Mouse (Mus musculus): ENCODE measurements around the gene Tor1a. TPM values are rescaled to one million over a fixed set of nuclear protein-coding genes. Genes with fewer than 3 reads are reported as not detected.
A peak's percentile ranks its signal among the peaks of the same experiment; 100 is the strongest.

Gene Tor1a
- 10 to 100 TPM; 31.4 to 32.0 TPM for total RNA-seq (2021)
- long read RNA-seq, experiment 1, transcript Tor1a-201 (5 exons, 1,401 nt): major isoform, 21 of 26 reads
- long read RNA-seq, experiment 1, partial matches to known transcripts: 0 of 26 reads
- long read RNA-seq, experiment 1, other reads (novel, unspliced or antisense): 2 of 26 reads
- long read RNA-seq, experiment 2, transcript Tor1a-201 (5 exons, 1,401 nt): major isoform, 62 of 79 reads
- long read RNA-seq, experiment 2, transcript Tor1a-205 (2 exons, 560 nt): minor isoform, 5 of 79 reads
- long read RNA-seq, experiment 2, partial matches to known transcripts: 1 of 79 reads
- long read RNA-seq, experiment 2, other reads (novel, unspliced or antisense): 5 of 79 reads

- peak; percentile 85 to 86 for DNase-seq (ENCODE audit: low spot score in 2 of 2)
These were observed at the start of gene Tor1a for GRCm38 (mm10) chr2:30967352-30968327. TSS of gene Tor1a (minus strand) at chr2:30967933.

- no peak for DNase-seq (ENCODE audit: low spot score in 2 of 2)
These were observed 45.8 kb upstream of the Tor1a start for GRCm38 (mm10) chr2:31013371-31014120.

DNA sequence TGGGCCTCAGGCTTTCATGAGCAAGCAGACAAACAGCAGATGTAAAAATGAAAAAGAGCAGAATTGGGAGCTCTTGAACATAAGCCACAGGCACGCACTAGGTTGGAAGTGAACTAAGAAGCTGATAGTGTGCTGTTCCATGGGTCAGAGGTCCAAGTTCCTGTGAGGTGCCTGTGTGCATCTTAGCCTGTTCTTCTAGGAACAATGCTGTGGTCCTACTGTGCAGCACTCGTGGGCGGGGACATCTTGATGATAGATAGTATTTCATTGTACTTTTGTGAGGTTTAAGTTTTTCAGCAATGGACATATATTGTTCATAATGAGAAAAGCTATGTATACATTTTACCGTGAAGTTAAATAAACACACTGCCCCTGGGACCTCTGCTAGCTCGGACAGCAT lies 39.5 kb upstream of the Tor1a start:
- no peak for DNase-seq (ENCODE audit: low spot score in 2 of 2)

DNA sequence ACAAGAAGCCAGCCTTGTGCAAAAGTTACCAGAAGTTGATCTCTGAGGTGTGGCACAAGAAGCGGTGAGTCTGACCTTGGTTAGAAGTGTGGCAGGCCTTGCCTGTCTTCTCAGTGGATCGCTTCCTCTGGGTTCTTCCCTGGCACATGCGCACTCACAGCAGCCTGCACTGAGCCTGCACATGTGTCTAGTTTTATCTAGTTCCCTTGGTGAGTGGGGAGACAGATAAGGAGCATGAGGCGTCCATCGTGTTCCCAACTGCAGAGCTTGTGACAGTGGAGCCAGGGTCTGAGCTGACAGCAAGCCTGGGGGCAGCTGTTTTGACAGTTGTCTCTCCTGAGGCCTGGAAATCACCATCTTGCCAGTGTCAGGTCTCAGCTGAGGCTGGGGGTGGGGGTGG lies 38.7 kb upstream of the Tor1a start:
- no peak for DNase-seq (ENCODE audit: low spot score in 2 of 2)

DNA sequence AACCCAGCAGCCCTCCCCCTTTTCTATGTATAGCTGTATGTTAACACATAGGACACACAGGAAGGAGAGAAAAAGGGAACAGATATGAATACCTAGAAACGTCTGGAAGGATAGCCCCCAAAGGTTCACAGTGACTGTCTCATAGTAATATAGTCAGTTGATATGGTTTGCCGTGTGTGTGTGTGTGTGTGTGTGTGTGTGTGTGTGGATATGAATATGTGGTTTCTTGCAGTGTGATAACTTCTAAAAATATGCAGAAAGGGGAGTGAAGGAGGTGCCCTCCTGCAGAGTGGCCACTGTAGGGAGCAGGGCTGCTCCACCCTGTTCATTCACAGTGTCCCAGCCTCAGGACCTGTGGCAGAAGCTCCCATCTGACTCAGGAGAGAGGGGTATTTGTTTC lies 37.7 kb upstream of the Tor1a start:
- no peak for DNase-seq (ENCODE audit: low spot score in 2 of 2)

GRCm38 (mm10) chr2:31002857-31003256 lies 35.1 kb upstream of the Tor1a start:
- DNase-seq (ENCODE audit: low spot score in 2 of 2): no peak

- DNase-seq (ENCODE audit: low spot score in 2 of 2): no peak
These were observed 30.9 kb upstream of the Tor1a start for GRCm38 (mm10) chr2:30998443-30999260.

DNA sequence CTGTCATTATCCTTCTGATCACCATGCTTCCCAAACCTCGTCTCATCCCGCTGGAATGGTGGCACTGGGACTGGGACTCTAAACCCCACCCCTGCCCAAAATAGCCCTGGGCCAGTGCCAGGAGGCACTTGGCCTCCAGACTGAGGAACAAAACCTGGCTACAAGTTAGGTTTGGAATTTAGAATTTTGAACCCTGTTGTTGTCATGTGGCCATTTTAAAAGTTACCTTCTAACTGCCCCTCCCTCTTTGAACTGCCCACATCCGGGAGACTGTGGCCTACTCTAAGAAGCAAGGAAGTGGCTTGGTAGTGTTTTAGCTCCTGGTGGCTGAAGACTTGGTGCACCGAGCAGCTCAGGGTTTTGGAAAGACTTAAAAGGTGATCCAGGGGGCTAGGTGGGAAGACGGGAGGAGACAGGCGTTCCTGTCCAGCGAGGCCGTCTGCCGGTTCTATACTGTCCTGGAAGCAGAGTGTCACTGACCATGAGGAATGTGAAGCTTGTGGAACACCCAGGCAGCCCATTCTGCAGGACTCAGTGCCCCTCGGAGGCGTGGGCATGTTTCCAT lies 27.8 kb upstream of the Tor1a start:
- no peak for DNase-seq (ENCODE audit: low spot score in 2 of 2)

GRCm38 (mm10) chr2:30994853-30995252 lies 27.1 kb upstream of the Tor1a start:
- no peak for DNase-seq (ENCODE audit: low spot score in 2 of 2)

DNA sequence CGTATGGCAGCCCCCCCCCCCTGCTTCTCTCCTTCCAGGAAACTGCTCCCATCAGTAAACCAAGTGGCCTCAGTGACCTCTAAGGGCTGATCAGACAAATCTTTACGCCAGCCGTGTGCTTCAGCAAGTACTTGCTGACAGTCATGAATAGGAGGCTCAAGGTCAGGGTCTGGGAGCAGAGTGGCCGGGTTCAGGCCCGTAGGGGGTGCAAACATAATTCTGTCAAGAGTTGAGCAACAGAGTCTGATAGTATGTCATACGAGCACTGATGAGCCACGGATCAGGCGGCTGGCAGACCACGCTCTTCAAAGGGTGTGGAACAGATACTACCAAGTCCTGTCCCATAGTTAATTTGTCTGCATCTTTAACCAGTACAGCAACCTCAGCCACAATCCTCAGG lies 22.5 kb upstream of the Tor1a start:
- DNase-seq (ENCODE audit: low spot score in 2 of 2): peak in 1 of 2 experiments; percentile 37

- peak; percentile 71 to 83 for DNase-seq (ENCODE audit: low spot score in 2 of 2)
These were observed 17.6 kb upstream of the Tor1a start for GRCm38 (mm10) chr2:30985111-30986020.

DNA sequence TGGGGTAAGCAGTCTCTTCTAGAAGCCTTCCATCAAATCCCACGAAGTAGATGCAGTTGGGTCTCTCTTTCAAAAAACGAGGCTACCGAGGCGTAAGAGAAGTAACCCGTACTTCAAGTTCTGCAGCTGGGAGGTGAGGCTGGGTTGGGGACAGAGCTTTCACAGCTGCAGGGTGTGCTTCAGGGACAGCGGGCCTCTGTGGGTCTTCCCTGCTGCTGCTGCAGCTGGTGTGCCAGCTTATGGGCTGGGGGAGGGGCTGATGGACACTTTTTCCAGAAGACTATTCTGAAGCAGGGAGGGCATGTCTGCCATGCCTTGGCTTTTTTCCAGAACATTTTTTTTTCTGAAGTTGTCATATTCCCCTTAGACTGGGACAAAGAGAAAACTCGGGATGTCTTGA lies 15.3 kb upstream of the Tor1a start:
- no peak for DNase-seq (ENCODE audit: low spot score in 2 of 2)

GRCm38 (mm10) chr2:30981790-30982513 lies 14.2 kb upstream of the Tor1a start, which contains the start of the genes BC005624 and Usp20:
TSS of gene BC005624 (minus strand) at chr2:30982201.
TSS of gene Usp20 (plus strand) at chr2:30982279.
- peak; percentile 95 to 98 for DNase-seq (ENCODE audit: low spot score in 2 of 2)

DNA sequence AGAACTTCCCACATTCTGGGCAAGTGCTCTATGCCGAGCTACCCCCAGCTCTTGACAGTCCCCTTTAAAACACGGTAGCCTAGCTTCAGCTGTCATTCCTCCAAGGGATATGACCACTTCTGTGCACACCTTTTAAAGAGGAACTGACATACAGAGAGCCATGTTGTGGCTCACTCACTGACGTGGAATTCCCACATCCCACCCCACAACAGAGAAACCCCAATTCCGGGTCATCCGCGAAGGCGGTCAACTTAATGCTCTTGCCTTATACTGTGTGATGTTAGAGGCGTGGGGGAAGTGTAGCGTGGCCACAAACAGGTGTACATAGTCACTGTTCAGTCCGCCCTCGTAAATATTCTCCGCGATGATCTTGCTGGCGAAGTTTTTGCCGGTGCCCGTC lies 907 bp downstream of the Tor1a start:
- DNase-seq (ENCODE audit: low spot score in 2 of 2): no peak

DNA sequence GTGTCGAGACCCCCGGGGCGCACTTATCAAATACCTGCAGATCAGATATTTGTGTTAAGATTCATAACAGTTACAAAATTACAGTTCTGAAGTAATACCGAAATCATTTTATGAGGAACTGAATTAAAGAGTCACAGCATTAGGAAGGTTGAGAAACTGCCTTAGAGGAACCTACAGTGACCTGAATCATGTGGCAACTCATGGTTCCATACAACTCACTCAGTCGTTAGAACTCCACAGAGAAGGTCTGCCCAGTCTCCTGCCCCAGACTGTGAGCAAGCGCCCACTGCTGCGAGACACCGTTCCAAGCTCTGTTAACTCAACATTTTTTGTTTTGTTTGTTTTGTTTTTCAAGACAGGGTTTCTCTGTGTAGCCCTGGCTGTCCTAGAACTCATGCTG lies 2.1 kb downstream of the Tor1a start:
- DNase-seq (ENCODE audit: low spot score in 2 of 2): no peak

DNA sequence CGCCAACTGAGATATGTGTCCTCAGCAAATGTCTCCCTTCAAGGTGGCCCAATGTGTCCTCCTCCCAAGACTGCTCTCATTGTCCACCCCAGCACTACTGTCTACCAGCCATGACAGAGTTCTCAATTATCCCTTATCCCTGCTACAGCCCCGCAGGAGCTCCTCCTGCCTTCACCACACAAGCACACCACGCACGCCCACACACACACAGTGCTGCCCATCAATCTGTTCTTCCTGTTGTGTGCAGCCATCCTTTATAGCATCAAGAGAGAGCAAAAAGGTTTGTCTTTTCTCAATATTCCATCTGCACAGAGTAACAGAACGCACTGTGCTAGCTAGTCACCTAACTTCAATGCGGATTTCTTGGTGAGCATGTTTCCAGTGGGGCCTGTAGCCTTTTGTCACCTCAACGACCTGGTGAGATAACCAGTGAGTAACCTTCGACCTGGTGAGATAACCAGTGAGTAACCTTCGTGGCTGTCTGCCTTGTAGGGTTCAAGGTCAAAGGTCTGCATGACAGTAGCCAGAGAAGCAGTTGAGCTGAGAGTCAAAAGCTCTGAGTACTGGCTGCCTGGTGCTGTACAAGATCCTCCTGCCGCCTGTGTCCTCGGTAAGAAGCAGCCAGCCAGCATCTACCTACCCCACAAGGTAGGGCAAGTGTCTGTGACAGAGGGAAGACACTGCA lies 5.0 kb downstream of the Tor1a start:
- no peak for DNase-seq (ENCODE audit: low spot score in 2 of 2)

DNA sequence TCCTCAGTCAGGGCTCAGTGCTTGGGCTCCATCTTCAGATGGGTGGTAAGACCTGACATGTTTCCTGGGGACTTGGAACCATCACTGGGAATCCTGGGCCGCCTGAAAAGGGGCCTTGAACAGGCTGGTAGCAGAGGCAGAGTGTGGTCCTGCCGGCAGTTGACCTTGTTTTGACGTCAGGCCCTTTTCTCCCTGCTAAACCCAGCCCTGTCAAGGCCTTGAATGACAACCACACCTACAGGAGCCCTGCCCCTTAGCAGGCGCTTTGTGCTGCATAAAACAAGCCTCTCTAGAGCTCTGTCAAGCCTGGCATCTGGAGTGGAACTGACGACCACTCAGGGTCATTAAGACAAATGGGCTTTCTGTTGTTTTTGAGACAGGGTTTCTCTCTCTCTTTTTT lies 7.9 kb downstream of the Tor1a start:
- no peak for DNase-seq (ENCODE audit: low spot score in 2 of 2)

DNA sequence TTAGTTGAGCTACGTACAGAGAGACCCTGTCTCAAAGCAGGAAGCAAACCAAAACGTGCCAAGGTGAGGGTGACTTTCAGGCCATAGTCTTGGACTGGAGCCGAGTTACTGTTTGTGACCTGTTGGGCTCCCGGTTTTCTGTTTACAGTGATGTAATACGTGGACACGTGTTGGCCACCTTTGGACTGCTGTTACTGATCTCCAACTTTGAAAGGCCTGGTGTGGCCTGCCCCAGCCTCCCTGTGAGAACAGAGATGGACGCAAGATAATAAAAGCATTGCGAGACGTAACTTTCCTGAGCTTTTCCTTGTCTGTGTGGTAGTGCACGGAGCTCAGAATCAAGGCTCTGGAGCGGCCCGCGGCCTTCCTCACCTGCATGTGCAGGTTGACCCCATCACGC lies 9.0 kb downstream of the Tor1a start:
- DNase-seq (ENCODE audit: low spot score in 2 of 2): no peak

Data from adrenal gland, adult 18-20 months (tissue).